Mouse (Mus musculus): ENCODE results near the gene Trim2. TPM values are rescaled to one million over a fixed set of nuclear protein-coding genes. Genes with fewer than 3 reads are reported as not detected.

The Trim2 gene
- polyA plus RNA-seq (2016; fragmentation: Nextera tagmentation; extraction: Ambion mirVana): 121 and 125 TPM in 2 replicates

- Histone ChIP-seq H3K9me3 (replicated peaks) (no peaks in the 10 kb centered on the region), H3K36me3 (no peaks in the 10 kb centered on the region), H3K9ac (no peak within 1 kb of the TSS), H3K27ac (peak within 1 kb of the TSS; percentile 89), H3K27me3 (peaks cover 3% of the 10 kb centered on the region; the same call in 1 of the 2 replicates), H3K4me1 (peaks cover 42% of the 10 kb centered on the region), H3K4me3 (peak within 1 kb of the TSS; percentile 44; the same call in 1 of the 2 replicates), H3K4me2 (replicated peaks) (peak within 1 kb of the TSS; percentile 60)
- WGBS: 94% methylated on average over 3 of the region's 3 CpGs
- no peak for ATAC-seq (ENCODE audit: low FRiP score)
Observed at GRCm38 (mm10) chr3:84306777-84307176, at the start of gene Trim2. Gene Trim2 (minus strand): TSS chr3:84306877.

- no peak; the same call in 1 of the 2 replicates for ATAC-seq (ENCODE audit: low FRiP score)
Observed at GRCm38 (mm10) chr3:84355930-84356689, 49.4 kb upstream of the Trim2 start.

GRCm38 (mm10) chr3:84352353-84353034 is 45.8 kb upstream of the Trim2 start:
- ATAC-seq (ENCODE audit: low FRiP score): 0 out of 2 replicates have a peak, but pooled peaks have one; percentile 63

More at GRCm38 (mm10) chr3:84355930-84356689, 49.4 kb upstream of the Trim2 start:
- H3K9ac ChIP-seq: no peak overlapping the region
- 0 out of 2 replicates have a peak, but pooled peaks cover 5% of the 10 kb centered on the region for H3K4me1 ChIP-seq
- no peak overlapping the region for H3K4me3 ChIP-seq
- no peak overlapping the region for H3K4me2 ChIP-seq (replicated peaks)
- no peaks in the 10 kb centered on the region for H3K27me3 ChIP-seq
- H3K36me3 ChIP-seq: no peaks in the 10 kb centered on the region
- H3K9me3 ChIP-seq (replicated peaks): no peaks in the 10 kb centered on the region
- H3K27ac ChIP-seq: no peak overlapping the region
- WGBS: 52% methylated on average over 12 of the region's 12 CpGs

GRCm38 (mm10) chr3:84350311-84350710 is 43.6 kb upstream of the Trim2 start:
- Histone ChIP-seq H3K9me3 (replicated peaks) (no peaks in the 10 kb centered on the region), H3K27ac (no peak overlapping the region), H3K4me1 (peaks cover 5% of the 10 kb centered on the region), H3K36me3 (no peaks in the 10 kb centered on the region), H3K27me3 (no peaks in the 10 kb centered on the region), H3K4me3 (no peak overlapping the region), H3K4me2 (replicated peaks) (no peak overlapping the region), H3K9ac (no peak overlapping the region)
- no peak for ATAC-seq (ENCODE audit: low FRiP score)
- WGBS: 80% methylated on average over 6 of the region's 6 CpGs

More at GRCm38 (mm10) chr3:84352353-84353034, 45.8 kb upstream of the Trim2 start:
- Histone ChIP-seq H3K9ac (no peak overlapping the region), H3K36me3 (no peaks in the 10 kb centered on the region), H3K27me3 (no peaks in the 10 kb centered on the region), H3K9me3 (replicated peaks) (no peaks in the 10 kb centered on the region), H3K4me1 (0 out of 2 replicates have a peak, but pooled peaks cover 5% of the 10 kb centered on the region), H3K4me3 (no peak overlapping the region), H3K4me2 (replicated peaks) (no peak overlapping the region), H3K27ac (no peak overlapping the region)
- 39% methylated on average over 5 of the region's 5 CpGs for WGBS

DNA sequence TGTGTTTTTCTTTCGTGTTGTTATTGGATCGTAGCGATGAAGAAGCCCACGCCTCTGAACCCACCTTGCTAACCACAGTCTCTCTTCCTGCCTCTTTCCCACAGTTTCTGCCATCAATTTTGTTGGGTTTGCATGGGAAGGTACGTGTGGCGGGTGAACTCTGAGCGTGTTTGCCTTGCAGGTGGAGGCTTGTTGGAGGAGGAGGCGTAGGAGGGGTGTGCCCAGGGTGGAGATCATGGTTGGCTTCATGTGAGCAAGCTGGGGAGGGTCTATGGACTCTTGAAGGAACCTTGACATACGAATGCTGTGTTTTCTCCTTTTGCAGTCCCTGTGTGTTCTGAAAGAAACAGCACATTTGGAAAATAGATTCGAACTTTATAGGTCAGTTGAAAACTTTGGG is 43.1 kb upstream of the Trim2 start:
- Histone ChIP-seq H3K27ac (no peak overlapping the region), H3K9ac (no peak overlapping the region), H3K4me3 (no peak overlapping the region), H3K9me3 (replicated peaks) (no peaks in the 10 kb centered on the region), H3K4me2 (replicated peaks) (no peak overlapping the region), H3K4me1 (peaks cover 10% of the 10 kb centered on the region), H3K27me3 (no peaks in the 10 kb centered on the region), H3K36me3 (no peaks in the 10 kb centered on the region)
- 93% methylated on average over 10 of the region's 10 CpGs for WGBS
- ATAC-seq (ENCODE audit: low FRiP score): no peak

DNA sequence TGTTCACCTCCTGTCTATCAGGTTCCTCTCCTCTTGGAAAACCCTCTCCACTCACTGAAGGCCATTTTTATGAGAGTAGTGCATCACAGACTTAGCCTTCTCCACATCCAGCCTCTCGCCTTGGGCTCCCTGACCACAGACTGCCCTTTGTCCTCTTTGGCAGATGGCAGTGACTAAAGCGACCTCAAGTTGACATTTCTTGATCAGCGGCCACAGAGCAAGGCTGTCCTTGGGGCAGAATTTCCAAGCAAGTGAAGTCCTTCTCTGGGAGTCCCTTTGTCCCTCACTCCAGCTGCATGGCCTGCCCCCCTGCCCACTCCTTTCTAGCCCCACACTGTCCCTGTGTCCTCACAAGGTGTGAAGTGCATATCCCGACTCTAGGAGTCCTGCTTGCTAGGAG is 40.7 kb upstream of the Trim2 start:
- Histone ChIP-seq H3K4me3 (no peak overlapping the region), H3K9me3 (replicated peaks) (no peaks in the 10 kb centered on the region), H3K4me1 (peaks cover 14% of the 10 kb centered on the region), H3K27me3 (peaks cover 3% of the 10 kb centered on the region; the same call in 1 of the 2 replicates), H3K4me2 (replicated peaks) (no peak overlapping the region), H3K9ac (no peak overlapping the region), H3K36me3 (no peaks in the 10 kb centered on the region), H3K27ac (no peak overlapping the region)
- WGBS: 49% methylated on average over 4 of the region's 4 CpGs
- ATAC-seq (ENCODE audit: low FRiP score): no peak

- H3K27ac ChIP-seq: no peak overlapping the region
- no peaks in the 10 kb centered on the region for H3K9me3 ChIP-seq (replicated peaks)
- H3K4me2 ChIP-seq (replicated peaks): no peak overlapping the region
- no peaks in the 10 kb centered on the region for H3K36me3 ChIP-seq
- WGBS: 24% methylated on average over 10 of the region's 10 CpGs
- ATAC-seq (ENCODE audit: low FRiP score): no peak
- peaks cover 3% of the 10 kb centered on the region; the same call in 1 of the 2 replicates for H3K27me3 ChIP-seq
- H3K4me1 ChIP-seq: peaks cover 14% of the 10 kb centered on the region
- H3K4me3 ChIP-seq: no peak overlapping the region
- H3K9ac ChIP-seq: no peak overlapping the region
Observed at GRCm38 (mm10) chr3:84346456-84347150, 39.9 kb upstream of the Trim2 start.

DNA sequence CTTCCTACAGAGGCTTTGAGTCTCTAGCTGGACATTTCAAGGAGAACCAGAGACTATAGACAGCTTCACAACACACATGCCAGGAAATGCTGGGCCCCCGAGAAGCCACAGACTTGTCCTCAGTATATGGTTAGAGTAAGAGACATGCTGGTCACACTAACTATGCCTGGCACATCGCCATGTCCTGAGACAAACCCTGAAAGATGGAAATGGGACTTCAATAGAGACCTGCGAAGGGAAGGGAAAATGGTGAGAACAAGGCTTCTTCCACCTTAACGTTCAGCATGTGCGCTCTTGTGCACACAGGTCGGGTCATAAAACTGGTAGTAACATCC is 38.9 kb upstream of the Trim2 start:
- Histone ChIP-seq H3K9me3 (replicated peaks) (no peaks in the 10 kb centered on the region), H3K9ac (no peak overlapping the region), H3K36me3 (no peaks in the 10 kb centered on the region), H3K27me3 (peaks cover 3% of the 10 kb centered on the region; the same call in 1 of the 2 replicates), H3K4me1 (peaks cover 18% of the 10 kb centered on the region), H3K27ac (no peak overlapping the region), H3K4me2 (replicated peaks) (peak overlapping the region; percentile 68), H3K4me3 (peak overlapping the region; percentile 31; the same call in 1 of the 2 replicates)
- no peak for ATAC-seq (ENCODE audit: low FRiP score)
- 46% methylated on average over 6 of the region's 6 CpGs for WGBS

DNA sequence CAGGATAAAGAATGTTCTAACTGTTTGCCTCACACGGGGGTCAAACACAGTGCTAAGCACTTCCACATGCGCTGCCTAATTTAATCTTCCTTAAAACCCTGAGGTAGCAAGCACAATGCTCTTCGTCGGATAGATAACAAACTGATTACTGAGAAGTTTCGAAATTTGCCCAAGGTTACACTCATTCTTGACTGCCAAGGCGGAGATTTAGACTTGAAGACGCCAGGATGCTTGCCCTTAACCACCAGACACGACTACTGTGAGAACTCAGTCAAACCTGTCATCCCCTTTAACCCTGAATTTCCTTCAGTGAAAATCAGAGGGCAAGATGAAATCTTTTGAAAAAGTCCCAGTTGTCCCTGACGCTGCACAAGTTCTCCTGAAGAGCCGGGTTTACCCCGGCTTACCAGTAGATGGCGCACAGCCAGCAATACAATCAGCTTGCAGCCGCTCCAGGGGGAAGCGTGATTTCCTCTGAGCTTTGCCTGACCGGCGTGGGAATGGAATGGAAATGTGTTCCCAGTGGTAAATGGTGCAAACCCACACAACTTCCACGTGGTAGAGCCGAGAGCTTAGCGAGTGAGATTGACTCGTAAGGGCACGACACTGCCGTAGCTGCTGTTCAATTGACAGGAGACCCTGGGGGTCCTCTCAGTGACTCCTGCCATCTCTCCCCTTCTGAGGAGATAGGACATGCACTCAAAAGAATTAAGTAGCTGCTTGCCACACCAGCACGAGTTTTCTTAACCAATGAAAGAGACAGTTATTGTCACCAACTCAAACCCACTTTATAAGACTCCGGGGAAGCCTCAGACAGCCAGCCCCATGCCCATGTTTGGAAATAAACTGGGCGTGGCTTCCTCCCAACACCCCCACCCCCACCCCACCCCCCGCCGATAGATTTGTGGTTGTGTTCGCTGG is 38.3 kb upstream of the Trim2 start:
- H3K36me3 ChIP-seq: no peaks in the 10 kb centered on the region
- WGBS: 12% methylated on average over 28 of the region's 28 CpGs
- H3K9me3 ChIP-seq (replicated peaks): no peaks in the 10 kb centered on the region
- H3K4me3 ChIP-seq: peak overlapping the region; percentile 31
- peaks cover 3% of the 10 kb centered on the region; the same call in 1 of the 2 replicates for H3K27me3 ChIP-seq
- peak overlapping the region; percentile 68 for H3K4me2 ChIP-seq (replicated peaks)
- peak; percentile 74 for ATAC-seq (ENCODE audit: low FRiP score)
- no peak overlapping the region for H3K27ac ChIP-seq
- 0 out of 2 replicates have a peak overlapping the region, but pooled peaks have one; percentile 29 for H3K9ac ChIP-seq
- peaks cover 18% of the 10 kb centered on the region for H3K4me1 ChIP-seq

DNA sequence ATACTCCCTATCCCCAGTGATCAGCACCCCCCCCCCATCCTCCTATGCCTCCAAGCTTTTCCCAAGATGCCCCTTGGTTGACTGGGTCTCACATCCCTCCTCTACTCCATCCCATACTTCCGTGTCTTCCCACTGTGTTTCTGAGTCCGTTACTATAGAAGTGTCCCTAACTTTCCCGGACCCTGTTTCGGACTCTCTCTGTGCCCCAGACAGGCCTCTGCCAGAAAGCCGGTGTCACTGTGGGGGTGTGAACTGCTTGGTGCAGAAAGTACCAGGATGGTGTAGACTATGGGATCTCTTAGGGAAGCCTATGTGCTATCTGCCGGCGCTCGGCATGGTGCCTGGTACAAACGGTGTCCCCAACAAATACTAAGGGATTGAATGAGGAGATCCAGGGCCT is 36.4 kb upstream of the Trim2 start:
- ATAC-seq (ENCODE audit: low FRiP score): no peak
- WGBS: 90% methylated on average over 9 of the region's 9 CpGs
- H3K9ac ChIP-seq: no peak overlapping the region

GRCm38 (mm10) chr3:84341811-84342210 is 35.1 kb upstream of the Trim2 start:
- no peak overlapping the region for H3K27ac ChIP-seq
- 67% methylated on average over 7 of the region's 7 CpGs for WGBS

More for the DNA sequence above, 36.4 kb upstream of the Trim2 start:
- Histone ChIP-seq H3K36me3 (no peaks in the 10 kb centered on the region), H3K27me3 (peaks cover 3% of the 10 kb centered on the region; the same call in 1 of the 2 replicates), H3K4me3 (no peak overlapping the region), H3K4me2 (replicated peaks) (no peak overlapping the region), H3K27ac (no peak overlapping the region), H3K9me3 (replicated peaks) (no peaks in the 10 kb centered on the region), H3K4me1 (peaks cover 18% of the 10 kb centered on the region)

More at GRCm38 (mm10) chr3:84341811-84342210, 35.1 kb upstream of the Trim2 start:
- Histone ChIP-seq H3K4me2 (replicated peaks) (no peak overlapping the region), H3K4me3 (no peak overlapping the region), H3K36me3 (no peaks in the 10 kb centered on the region), H3K9ac (no peak overlapping the region), H3K27me3 (peaks cover 3% of the 10 kb centered on the region; the same call in 1 of the 2 replicates), H3K4me1 (peaks cover 18% of the 10 kb centered on the region), H3K9me3 (replicated peaks) (no peaks in the 10 kb centered on the region)
- ATAC-seq (ENCODE audit: low FRiP score): no peak
